Mouse (Mus musculus): ENCODE data around the gene 4932438H23Rik.

- no peak for TF ChIP-seq CTCF (IDR thresholded peaks at IDR 0.05; ENCODE audit: insufficient read depth, low read length)
- TF ChIP-seq POLR2A (IDR thresholded peaks at IDR 0.05; ENCODE audit: borderline replicate concordance, extremely low read depth, low read depth, low read length) = no peak
Measured at GRCm38 (mm10) chr16:91110999-91111535, 16.1 kb upstream of the 4932438H23Rik start.

Measured in lung, adult 2 months (tissue).